Mouse (Mus musculus): Measurements from ENCODE around the gene Ldah. TPM values are rescaled to one million over a fixed set of nuclear protein-coding genes. Genes with fewer than 3 reads are reported as not detected.

The Ldah gene
- total RNA-seq, 2 experiments from 2014 or later, result 38.9 to 45.2 TPM

DNA sequence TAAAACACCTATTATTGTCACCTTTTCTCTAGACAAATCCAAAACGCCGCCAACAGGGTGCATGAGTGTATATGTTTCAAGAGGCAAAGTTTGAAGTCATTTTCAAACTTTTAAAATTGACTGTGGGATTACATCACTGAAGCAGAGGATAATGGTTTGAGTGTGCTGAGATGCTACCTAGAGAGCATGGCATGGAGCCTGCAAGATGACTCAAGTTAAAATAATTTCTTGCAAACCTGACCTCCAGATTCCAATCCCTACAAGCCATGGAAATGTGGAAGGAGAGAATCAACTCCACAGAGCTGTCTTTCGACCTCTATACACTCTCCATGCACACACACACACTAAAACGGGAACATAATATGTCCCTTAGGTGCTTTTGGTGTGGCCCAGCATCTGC lies 104.4 kb downstream of the Ldah start:
- no peak for DNase-seq (ENCODE audit: low spot score in 2 of 2)

- DNase-seq (ENCODE audit: low spot score in 2 of 2), result peak; percentile 76 to 77
These were observed 105.4 kb downstream of the Ldah start, which contains the start of gene Hs1bp3 for GRCm38 (mm10) chr12:8313270-8313771. TSS of gene Hs1bp3 (plus strand) at chr12:8313432.

- DNase-seq (ENCODE audit: low spot score in 2 of 2), result no peak
These were observed 105.9 kb downstream of the Ldah start for GRCm38 (mm10) chr12:8313773-8314172.

DNA sequence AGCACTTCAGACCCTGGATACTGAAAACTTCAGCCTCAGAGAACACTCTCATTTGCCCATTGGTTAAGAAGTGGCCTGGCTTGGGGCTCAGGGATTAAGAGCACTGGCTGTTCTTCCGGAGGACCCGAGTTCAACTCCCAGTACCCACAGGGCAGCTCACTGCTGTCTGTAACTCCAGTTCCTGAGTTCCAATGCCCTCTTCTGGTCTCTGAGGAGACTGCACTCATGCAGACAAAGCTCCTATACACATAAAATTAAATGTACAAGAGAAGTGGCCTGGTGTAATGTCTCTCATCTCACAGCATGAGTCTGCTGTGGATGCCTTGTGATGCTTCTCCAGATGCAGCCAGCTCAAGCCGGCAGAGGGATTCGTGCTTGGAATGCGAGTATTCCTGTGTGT lies 108.6 kb downstream of the Ldah start:
- no peak for DNase-seq (ENCODE audit: low spot score in 2 of 2)

DNA sequence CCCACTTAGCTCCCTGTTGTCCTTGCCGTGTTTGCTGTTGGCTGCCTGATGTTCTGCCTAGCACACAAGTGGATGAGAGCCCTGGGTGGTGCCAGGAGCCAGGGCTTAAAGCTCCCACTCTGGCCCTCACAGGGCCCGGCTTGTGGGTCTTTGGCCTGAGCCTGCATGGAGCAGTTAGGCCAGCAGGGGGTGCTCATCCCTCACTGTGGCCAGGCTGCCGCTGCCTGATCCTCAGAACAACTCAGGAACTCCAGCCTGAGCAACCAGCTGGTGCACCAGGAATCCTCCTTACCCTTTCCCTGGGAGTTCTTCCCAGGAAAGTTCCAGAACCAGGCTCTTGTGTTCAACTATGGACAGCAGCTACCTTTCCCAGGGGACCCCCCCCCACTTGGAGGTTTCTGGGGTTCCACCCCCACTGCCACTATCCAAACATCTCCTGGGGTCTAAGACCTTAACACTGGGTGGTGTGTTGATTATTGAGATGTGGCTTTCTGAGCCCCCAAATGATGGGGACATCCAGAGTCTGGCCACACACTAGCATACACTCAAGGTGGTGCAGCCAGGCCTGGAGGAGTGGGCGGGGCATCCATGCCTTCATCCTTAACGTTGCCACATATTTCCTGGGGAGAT lies 112.3 kb downstream of the Ldah start:
- DNase-seq (ENCODE audit: low spot score in 2 of 2), result peak; percentile 61 to 70

DNA sequence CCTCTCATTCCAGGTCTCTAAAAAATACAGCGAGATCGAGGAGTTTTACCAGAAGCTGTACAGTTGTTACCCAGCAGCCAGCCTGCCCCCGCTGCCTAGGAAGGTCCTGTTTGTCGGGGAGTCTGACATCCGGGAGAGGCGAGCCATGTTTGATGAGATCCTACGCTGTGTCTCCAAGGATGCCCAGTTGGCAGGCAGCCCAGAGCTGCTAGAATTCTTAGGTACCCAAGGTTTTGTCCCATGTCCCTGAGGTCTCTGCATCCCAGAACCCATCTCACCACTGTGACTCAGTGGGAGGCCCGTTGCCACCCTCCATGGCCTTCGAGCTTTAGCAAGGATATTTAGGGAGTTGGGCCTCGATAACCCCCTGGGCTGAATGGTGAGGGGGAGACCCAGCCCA lies 113.6 kb downstream of the Ldah start:
- DNase-seq (ENCODE audit: low spot score in 2 of 2), result peak in 1 of 2 experiments; percentile 50

DNA sequence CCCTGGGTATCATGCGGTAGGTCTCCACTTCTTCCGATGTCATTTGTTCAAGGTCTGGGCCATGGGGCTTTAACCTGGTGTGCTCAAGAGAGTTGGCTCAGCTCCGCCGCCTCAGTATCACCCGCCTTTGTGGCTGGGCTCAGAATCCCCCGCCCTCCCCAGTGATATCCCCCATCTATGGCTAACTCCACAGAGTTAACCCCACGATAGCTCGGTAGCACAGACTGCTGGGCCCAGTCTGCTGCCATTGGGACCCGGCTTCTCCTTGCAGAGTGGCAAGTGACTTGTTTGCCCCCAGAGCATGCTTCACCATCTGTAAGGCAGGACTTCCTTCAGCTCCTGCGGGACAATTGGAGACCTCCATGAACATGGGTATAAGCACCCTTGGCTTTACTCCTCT lies 116.2 kb downstream of the Ldah start:
- DNase-seq (ENCODE audit: low spot score in 2 of 2), result no peak

DNA sequence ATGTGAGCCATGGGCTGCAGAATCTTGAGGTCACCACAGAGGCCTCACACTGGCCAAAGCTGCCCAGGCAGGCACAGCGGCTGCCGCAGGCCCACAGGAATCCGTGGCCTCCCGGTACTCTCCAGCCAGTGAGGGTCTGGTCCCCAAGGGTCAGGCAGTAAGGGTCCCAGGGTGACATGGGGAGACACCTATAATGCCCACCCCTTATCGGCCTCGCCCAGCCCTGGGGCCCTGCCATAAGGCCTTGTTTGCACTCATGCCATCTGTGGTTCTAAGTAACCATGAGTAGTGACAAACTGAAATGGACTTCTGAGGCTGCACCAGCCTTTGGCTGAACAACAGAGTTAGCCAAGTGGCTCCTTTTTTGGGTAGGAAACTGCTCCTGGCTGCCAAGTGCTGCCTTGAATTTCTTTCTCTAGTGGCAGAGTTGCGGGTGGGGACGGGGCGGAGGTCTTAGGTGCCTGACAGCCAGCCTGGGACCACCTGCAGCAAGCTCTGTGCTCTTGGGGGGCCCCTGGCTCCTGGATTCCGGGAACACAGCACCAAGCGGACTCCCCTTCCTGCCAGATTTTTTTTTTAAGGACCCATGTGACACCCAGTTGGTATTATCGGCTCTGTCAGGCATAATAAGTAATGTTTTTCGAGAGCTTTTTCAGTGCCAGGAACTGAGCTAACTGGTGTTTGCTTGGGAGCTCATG lies 117.5 kb downstream of the Ldah start:
- no peak for DNase-seq (ENCODE audit: low spot score in 2 of 2)

GRCm38 (mm10) chr12:8325943-8326522 lies 118.1 kb downstream of the Ldah start:
- DNase-seq (ENCODE audit: low spot score in 2 of 2), result no peak

DNA sequence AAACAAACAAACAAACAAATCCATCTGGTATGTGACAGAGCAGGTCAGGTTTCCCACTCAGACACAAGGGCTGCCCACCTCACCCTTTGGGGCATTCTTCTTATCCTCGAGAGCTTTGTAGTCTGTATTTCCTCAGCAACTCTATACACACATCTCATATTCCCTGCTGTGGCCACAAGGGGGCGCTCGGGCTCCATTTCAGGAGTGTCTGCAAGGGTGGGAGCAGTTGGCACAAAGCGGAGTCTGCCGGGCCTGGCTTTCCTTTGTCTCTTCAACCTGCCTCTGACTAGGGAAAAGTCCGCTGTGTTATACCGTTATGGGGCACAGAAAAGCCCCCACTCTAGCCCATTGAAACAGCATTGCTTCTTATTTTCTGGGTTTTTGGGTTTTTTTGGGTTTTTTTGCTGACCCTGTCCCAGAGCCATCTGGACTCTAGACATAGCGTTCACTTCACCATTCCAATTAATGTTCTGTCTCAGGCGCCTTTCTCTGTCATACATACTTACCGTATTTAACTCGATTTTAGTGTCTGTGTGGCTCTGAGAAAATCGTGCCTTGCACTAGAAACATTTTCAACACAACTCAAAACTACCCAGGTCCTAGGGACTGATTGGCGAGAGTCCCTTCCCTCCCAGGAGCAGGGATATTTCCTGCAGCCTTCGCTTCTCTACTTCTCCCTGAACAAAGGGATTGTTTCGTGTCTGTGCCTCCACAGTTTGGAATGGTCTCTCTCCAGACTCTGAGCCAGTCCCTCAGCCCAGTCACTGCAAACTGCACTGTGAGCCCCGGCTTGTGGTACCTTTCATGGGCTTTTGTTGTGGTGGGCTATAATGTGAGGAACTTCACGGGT lies 119.1 kb downstream of the Ldah start:
- peak; percentile 92 to 95 for DNase-seq (ENCODE audit: low spot score in 2 of 2)

- no peak for DNase-seq (ENCODE audit: low spot score in 2 of 2)
These were observed 119.8 kb downstream of the Ldah start for GRCm38 (mm10) chr12:8327675-8328053.

DNA sequence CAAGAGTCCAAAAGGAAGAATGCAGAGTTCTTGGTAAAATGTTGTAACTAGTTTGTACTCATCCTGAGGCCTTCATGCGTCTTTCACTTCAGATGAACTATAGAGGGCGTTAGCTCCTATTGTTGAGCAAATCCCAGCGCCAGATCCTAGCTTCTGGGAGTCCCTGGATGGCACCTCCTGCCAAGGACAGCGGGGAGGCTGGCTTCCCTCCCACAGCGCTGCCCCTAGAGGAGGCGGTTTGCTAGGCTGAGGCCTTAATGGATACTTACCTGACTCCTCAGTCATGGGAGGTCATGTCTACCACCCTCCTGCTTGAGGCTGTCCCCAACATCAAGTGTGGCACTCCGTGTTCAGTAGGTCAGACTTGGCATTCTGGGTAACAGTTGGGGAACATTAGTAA lies 121.3 kb downstream of the Ldah start:
- no peak for DNase-seq (ENCODE audit: low spot score in 2 of 2)

- no peak for DNase-seq (ENCODE audit: low spot score in 2 of 2)
These were observed 123.7 kb downstream of the Ldah start for GRCm38 (mm10) chr12:8331489-8332173.

- no peak for DNase-seq (ENCODE audit: low spot score in 2 of 2)
These were observed 124.3 kb downstream of the Ldah start for GRCm38 (mm10) chr12:8332174-8332542.

DNA sequence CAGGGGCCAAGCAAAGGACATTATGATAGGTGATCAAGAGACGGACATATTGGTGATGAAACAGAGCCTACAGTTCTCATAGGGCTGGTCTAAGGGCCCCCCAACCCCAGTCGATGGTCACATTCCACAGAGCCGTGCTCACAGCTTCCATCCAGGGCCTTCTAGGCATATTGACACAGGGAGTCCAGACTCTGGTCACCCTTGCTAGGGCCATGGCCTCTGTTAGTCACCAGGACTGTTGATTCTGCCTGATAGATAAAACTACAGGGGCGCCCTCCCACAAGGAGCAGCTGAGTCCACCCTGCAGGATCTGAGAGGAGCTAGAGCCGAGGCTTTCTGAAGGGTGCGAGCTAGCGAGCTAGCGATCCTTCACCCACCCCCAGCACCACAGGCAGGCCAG lies 125.7 kb downstream of the Ldah start:
- DNase-seq (ENCODE audit: low spot score in 2 of 2), result no peak

DNA sequence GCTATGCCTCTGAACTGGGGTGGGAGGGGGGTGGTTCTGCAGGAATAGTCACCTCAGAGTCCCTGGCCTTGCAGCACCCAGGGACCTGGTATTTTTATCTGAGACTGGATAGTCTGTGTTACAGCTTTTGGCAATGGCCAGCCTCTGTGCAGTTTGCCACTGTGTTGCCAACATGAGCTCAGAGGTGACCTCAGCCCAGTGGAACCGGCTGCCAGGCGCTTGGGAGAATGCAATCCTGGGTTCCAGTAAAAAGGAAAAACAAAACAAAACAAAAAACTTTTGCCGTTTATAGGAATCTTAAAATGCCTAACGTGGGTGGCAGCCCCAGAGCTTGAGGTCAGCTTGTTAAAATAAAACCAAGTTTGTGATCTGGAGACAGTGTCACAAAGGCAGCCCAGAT lies 126.4 kb downstream of the Ldah start:
- DNase-seq (ENCODE audit: low spot score in 2 of 2), result no peak

Other genes with a start within 250 kb of the Ldah start
- 100 to 1,000 TPM in 1 of 2 experiments, 1 to 10 TPM in 1; 8.0 to 208 TPM for gene Apob, start 230.5 kb upstream of the Ldah start, total RNA-seq (2021)
- gene Gdf7, start 93.8 kb downstream of the Ldah start, total RNA-seq (2021), result under 1 TPM in 1 of 2 experiments, not detected in 1; 0.20 TPM
- gene Hs1bp3, start 105.3 kb downstream of the Ldah start, total RNA-seq (2021), result 10 to 100 TPM; 17.0 to 18.5 TPM

Data from adrenal gland, postnatal 4 days (tissue).